Mouse (Mus musculus): Measurements from ENCODE around the gene Kmt2c.

GRCm38 (mm10) chr5:25521461-25521860, 22.9 kb upstream of the Kmt2c start:
- TF ChIP-seq POLR2A (IDR thresholded peaks at IDR 0.05; ENCODE audit: borderline replicate concordance, extremely low read depth, low read depth, low read length) (no peak), CTCF (IDR thresholded peaks at IDR 0.05; ENCODE audit: insufficient read depth, low read length) (no peak)

Measured in lung, adult 2 months (tissue).